8 mouse cellular contexts compared by ENCODE assay signal in the genomic region with DNA sequence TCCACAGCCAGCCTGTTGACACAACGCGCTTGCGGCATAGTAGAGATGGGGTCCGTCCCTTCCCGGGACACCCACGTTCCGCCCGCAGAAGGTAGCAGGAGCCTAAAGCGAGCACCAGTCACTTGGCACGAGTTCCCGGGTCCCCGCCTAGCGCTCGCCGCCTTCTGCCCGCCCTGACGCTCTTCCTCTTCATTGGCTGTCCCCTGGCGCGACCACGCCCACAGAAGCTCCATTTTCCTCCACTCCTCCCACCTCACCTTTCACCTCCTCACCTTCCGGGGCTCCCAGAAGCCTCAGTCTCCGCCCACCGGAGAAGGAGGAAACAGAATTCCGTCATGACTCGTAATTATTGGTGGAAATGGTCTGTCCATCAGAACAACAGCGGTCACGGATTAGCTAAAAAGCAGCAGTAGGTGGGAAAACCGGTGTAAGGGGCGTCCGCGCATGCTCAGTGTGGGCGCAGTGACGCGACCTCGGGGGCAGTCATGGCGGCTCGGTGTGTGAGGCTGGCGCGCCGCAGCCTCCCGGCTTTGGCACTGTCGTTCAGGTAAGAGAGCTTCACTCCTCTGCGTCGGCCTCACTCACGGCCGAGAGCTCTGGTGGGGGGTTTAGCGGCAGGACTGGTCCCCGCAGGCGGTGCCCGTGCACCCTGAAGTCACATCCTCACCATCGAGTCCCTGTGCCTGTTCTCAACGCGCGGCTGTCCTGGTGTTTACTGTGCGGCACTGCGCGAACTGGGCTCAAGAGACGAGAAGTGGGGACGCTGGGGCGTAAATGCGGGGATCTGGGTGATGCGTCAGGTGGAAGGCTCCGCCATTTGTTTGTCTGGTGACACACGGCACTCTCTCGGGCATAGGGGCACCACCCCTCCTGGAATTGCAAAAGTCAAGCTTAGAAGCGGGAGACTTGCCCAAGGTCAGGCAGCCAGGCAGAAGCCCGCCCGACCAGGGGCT. TPM values are rescaled to one million over a fixed set of nuclear protein-coding genes. Genes with fewer than 3 reads are reported as not detected.
DNase-seq lines count a peak whose midpoint lies in the region; ATAC-seq lines count a peak whose summit lies in the region.

Gene Grpel1 (plus strand): TSS at position 290 of the 953 bp plus-strand sequence.

- H3K9ac ChIP-seq in hindbrain, embryonic 16.5 days (ENCODE audit: low read depth, low read length): peak within 1 kb of the TSS; percentile 82

- peak within 1 kb of the TSS; percentile 79 for H3K27ac ChIP-seq in hindbrain, embryonic 16.5 days (ENCODE audit: low read depth, low read length)
- peak within 1 kb of the TSS; percentile 70 for H3K27ac ChIP-seq in macrophage

- H3K4me3 ChIP-seq in hindbrain, embryonic 16.5 days (ENCODE audit: low read length): peak within 1 kb of the TSS; percentile 92
- peak within 1 kb of the TSS; percentile 100 for H3K4me3 ChIP-seq in macrophage (ENCODE audit: inconsistent target)

- peak; percentile 95 for DNase-seq in WW6 (ENCODE audit: low read depth, low spot score)
- DNase-seq in cerebellum, postnatal 4 days (ENCODE audit: low spot score in 2 of 2): peak; percentile 93
- DNase-seq in gastrocnemius, adult 18-20 months (ENCODE audit: low spot score): peak; percentile 99
- DNase-seq in left cerebral cortex, adult 18-20 months (ENCODE audit: low spot score in 2 of 2): peak; percentile 97 to 98
- peak; percentile 100 for DNase-seq in right cerebral cortex, adult 18-20 months
- DNase-seq in urinary bladder, postnatal 10 days (ENCODE audit: low spot score): peak; percentile 86

- ATAC-seq in hindbrain, embryonic 16.5 days: peak; percentile 97

- peaks cover 16% of the 10 kb centered on the region for H3K4me1 ChIP-seq in hindbrain, embryonic 16.5 days (ENCODE audit: control insufficient read depth, insufficient read depth, low read depth, low read length)

- H3K27me3 ChIP-seq in hindbrain, embryonic 16.5 days (replicated peaks; ENCODE audit: control insufficient read depth, insufficient read depth, low read length): no peaks in the 10 kb centered on the region

- H3K4me2 ChIP-seq in hindbrain, embryonic 16.5 days (ENCODE audit: low read length): peak within 1 kb of the TSS; percentile 98

- H3K36me3 ChIP-seq in hindbrain, embryonic 16.5 days (ENCODE audit: control insufficient read depth, insufficient read depth, low read length): peaks cover 7% of the 10 kb centered on the region
- H3K36me3 ChIP-seq in macrophage (ENCODE audit: inconsistent target): peaks cover 13% of the 10 kb centered on the region; the same call in 1 of the 2 replicates

- H3K9me3 ChIP-seq in hindbrain, embryonic 16.5 days (ENCODE audit: control insufficient read depth, low read length): no peaks in the 10 kb centered on the region

- peaks cover 49% of the 10 kb centered on the region for H3K79me2 ChIP-seq in macrophage (ENCODE audit: inconsistent target)

- under 1% methylated on average over 68 of the region's 68 CpGs for WGBS in hindbrain, embryonic 16.5 days
- 2% methylated on average over 60 of the region's 68 CpGs for WGBS in macrophage (ENCODE audit: missing documents)

RNA-seq across cellular contexts. Expression of gene Grpel1, which starts in this region (rescaled TPM):
- total RNA-seq in gastrocnemius, adult 18-20 months (2021): 10 to 100 TPM; 33.0 to 35.1 TPM
- polyA plus RNA-seq in hindbrain, embryonic 16.5 days (2015; fragmentation: Nextera tagmentation; extraction: Ambion mirVana): 42.7 and 46.8 TPM in 2 replicates
- total RNA-seq in left cerebral cortex, adult 18-20 months (2021): 10 to 100 TPM; 22.8 to 24.0 TPM
- 10 to 100 TPM in 1 of 26 experiments, 1 to 10 TPM in 25; 1.1 to 14.6 (median 5.4) TPM for total RNA-seq in macrophage (2018; cell fraction: chromatin; rRNA removed)
- total RNA-seq in macrophage (2018; cell fraction: cytosol; rRNA removed): 10 to 100 TPM; 13.7 to 20.3 (median 16.7) TPM
- total RNA-seq in macrophage (2018; cell fraction: nucleus; rRNA removed): 10 to 100 TPM in 4 of 26 experiments, 1 to 10 TPM in 22; 2.1 to 11.4 (median 5.5) TPM
- 11.8 to 24.3 TPM (median 14.8 TPM) in 3 replicates for polyA plus RNA-seq in macrophage (2018)

Comparison
In these comparisons a context has a peak if more than half of its experiments do, and no peak if none do; other contexts are left out.
1. Peak in every context shown above with its lines: DNase-seq, ATAC-seq, H3K4me3 ChIP-seq and H3K27ac ChIP-seq.